Mouse (Mus musculus) R1 (cell line): ENCODE data around the gene Pla2g2f.

Experiments
- DNase-seq: peaks from one replicate; pipeline ENCODE4 v3.0.0-alpha.2; 2018; ENCODE audit warnings: low read depth, low spot score

The Pla2g2f gene

DNA sequence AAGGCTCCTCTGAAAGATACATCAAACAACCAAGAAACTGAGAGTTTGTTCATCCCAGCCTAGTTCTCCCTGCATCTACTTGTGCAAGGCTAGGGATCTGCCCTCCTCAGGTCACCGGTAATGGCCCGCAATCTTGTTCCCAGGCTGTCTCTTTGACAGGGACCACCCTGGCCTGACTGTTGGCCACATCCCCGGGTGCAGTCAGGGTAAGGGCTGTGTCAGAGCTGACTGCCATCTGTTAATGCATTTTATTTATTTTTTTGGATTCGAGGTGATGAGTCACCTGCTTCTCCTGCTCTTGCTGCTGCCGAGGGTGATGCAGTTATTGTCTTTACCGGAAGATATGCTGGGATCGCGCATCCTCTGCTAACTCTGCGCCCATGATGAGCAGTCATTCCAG is 40.7 kb downstream of the Pla2g2f start:
- DNase-seq: no peak

DNA sequence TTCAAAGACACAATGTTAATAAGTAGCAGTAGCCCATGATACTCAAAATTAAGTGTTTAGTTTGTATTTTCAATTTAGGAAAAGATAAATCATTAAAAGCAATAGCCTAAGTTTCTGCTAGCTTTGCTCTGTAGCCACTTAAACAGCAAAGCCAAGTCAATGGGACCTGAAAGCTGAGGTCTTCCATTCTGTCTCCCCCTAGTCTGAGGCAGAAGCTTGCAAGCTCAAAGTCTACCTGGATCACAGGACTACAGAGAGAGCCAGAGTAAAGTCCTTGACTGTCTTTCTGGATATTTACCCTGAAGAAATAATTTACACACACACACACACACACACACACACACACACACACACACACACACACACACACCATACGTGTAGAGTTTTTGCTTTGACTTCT is 43.2 kb downstream of the Pla2g2f start:
- no peak for DNase-seq

DNA sequence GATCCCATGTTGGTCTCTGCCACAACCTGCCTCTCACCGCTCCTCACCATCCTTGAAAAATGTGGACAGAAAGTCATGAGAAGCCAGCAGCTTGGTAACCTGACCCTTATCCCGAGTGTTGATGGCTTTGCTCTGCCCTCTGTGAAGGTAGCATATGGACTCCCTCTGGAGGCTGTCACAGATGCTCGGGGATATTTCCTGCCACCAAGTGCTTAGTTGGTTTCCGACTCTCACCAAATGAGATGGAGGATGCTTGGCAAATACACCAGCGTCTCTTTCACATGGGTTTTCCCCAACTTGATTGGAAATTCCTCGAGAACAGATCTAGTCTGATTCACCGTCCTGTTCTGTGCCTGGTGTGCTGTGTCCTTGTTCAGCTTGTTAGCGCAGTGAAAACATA is 44.8 kb downstream of the Pla2g2f start:
- no peak for DNase-seq

DNA sequence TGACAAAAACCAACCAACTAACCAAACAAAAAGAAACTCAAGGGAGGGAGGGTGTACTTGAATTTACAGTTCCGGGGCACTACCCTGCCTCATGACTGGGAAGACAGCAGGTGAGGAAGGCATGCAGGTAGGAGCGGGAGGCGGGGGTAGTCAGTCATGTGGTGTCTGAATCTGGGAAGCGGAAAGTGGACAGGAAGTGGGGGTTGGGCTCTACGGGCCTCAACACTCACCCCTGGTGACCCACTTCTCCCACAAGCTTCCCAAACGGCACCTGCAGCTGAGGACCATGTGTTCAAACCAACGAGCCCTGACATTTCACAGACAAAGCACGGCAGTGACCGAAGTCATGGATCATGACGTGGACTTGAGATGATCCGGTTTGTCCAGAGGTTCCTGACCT is 45.3 kb downstream of the Pla2g2f start:
- peak; percentile 21 for DNase-seq

DNA sequence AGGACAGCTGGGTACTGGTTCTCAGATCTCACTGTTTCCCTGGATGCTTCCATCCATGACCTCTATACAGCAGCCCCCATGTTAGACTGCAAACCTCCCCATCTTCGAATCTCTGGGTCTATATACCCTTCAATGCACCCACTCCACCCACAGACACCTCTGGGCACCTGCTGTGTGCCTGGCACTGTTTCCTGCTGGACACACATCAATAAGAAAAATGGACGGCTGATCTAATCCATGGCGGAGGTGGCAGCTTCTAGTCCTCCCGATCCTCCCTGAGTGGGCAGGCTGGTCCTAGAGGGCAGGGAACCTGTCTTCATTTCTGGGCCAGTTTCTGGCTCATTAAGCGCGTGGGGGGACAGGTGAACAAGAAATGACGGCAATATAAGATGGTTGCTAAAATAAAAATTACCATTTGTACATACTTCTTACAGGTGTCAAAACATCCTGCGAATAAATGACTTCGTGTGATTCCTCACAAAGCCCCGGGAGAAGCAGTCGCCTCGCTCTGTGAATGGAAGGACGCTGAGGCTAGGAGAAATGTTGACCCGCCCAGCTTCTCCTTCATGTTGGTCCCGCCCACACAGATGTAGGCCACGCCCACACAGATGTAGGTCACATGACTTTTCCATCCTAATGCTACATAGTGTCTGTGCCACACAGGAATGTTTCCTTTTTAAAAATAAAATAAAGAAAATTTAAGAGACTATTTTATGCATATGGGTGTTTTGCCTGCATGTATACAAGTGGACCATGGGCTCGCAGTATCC is 46.2 kb downstream of the Pla2g2f start:
- peak; percentile 86 for DNase-seq

DNA sequence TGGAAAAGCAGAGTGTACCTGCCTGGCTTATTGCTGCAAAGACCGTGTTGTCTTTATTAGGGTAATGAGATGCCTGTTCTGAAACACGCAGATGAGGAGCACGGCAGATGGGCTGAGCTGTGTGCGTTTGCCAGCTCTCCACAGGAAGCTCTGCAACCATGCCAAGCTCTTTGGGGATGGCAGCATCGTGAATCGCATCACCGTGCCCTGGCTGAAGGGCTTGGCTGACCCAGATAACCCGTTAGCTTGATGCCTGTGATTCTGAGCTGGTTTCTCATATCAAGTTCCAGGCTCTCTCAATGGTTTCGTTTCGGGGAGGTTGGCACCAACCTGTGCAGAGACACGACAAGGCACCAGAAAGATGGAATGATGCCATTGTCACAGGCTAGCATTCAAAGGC is 46.8 kb downstream of the Pla2g2f start:
- no peak for DNase-seq

DNA sequence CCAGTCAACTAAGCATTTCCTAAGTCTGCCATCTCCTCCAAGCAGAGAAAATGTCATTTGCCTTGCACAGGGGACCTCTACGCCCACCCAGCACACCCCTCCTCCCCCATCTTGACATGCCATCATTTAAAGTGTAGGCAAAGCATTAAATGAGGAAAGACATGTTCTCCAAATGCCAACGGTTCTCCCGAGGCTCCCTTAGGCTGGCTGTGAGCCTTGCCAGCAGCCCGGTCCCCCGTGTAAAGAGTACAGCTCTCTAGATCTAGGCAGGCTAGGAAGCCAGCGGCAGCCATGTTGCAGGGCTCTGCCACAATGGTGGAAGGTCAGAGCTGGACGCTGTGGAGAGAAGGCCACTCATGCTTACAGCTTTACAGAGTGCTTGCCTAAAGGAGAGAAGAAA is 47.5 kb downstream of the Pla2g2f start:
- no peak for DNase-seq

DNA sequence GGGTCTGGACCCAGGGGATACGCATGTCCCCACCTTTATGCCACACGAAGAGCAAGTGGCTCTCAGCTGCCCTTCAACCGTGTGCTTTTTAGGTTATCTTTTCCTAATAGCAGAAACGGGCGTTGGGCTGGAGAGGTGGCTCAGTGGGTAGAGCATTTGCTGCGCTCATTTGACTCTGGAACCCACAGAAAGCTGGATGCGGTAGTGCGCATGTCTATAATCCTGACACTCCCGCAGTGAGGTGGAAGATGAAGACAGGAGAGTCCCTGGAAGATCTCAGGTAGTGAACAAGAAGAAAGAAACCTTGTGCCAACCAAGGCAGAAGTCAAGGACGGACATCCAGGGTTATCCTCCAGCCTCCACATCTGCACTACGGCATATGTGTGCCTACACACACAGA is 48.2 kb downstream of the Pla2g2f start:
- DNase-seq: no peak

DNA sequence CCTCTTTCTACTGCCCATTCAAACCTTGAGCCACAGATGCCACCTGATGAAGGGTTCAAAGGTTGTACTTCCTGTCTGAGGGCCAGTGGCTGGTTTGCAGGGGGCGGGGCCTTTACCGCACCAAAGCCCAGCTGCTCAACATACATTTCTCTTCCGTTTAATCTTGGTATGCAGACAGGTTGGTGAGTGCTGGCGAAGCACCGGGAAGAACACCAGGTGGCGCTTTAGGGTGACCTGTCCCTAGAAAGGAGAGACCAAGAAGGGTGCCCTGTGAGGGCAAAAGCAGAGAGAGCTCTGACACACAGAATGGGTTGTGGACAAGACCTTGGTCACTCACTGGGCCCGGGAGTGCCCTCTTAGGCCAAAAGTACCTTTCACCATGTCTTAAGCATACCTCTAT is 48.8 kb downstream of the Pla2g2f start:
- DNase-seq: peak; percentile 89

DNA sequence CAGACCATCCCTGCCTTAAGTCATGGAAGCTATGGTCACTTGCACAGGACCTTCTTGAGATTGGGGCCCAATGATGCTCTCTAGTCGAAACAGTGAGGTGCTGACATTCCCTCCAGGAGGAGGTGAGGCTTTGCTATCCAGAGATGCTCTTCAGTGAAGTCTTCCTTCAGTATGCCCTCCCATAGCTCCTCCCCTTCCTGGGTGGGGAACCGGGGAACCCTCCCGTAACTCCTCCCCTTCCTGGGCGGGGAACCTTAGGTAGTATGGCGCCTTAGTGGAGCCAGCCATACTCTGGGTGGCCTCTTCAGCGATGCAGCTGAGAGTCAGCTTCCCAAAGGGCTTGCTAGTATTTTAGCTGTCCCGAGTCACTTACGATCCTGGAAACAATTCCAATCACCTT is 50.8 kb downstream of the Pla2g2f start:
- DNase-seq: peak; percentile 97

DNA sequence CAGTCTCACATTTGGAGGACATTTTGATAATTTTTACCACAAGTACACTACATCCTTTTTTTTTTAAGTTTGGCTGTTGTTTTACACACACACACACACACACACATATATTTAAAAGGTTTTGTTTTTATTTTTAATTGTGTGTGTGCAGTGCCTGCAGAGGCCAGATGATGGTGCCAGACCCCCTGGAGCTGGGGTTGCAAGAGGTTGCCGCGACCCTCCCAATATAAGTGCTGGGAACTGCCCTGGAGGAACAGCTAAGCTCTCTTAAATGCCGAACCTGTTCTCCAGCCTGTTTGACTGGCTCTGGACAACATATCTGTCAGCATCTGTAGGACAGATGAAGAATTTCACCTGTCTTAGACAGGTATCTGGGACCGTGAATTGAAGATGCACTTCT is 53.3 kb downstream of the Pla2g2f start:
- DNase-seq: peak; percentile 36

DNA sequence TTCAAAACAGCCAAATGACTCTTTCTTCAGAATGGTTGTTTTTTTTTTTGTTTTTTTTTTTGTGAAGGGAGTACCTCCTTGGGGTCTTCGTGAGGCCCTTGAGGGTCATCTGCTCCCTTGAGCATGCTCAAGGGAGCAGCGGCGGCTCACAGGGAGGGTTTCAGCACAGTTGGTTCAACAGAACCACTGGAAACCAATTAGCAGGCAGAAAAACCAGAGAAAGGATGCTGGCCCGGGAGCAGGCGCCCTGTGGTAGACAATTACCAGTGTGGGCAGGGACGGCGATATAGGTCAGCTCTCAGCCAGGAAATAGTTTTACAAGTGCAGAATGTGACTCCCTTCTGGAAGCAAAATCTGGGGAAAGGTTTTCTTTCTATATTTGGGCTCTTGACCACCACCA is 53.8 kb downstream of the Pla2g2f start:
- DNase-seq: no peak

DNA sequence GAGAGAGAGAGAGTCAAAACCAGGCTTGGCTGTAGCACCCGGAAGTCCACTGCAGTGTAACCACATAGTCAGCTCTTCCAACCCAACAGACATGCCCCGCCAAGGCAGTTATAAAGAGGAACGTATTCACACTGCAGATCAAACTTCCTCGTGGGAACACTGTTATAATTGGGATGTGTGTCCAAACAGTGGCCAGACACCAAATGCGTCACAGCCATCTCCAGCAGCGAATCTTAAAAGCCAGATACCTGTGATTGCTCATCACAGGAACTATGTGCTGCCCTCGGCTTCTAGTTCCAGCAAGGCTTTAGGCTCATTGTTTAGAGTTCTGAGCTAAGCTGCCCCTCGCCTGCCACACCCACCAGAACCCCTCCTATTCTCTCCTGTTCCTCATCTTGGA is 54.9 kb downstream of the Pla2g2f start:
- DNase-seq: peak; percentile 81

DNA sequence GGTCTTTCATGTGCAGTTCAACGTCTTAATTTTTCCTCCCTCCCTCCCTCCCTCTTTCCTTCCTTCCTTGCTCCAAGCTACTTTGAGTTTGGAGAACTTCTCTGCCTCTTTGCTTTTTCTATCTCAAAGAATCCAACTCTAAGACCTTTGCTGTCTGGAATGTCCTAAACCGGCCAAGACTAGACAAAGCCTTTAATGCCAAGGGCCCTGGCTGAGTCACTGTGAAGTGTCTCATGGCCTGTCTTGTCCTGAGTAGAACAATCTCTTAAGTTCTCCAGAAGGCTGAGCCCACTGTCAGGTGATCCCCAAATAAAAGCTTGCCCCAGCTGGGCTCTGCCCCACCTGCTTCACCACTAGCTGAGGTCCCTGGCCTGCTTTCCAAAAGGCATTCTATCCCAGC is 55.4 kb downstream of the Pla2g2f start:
- peak; percentile 64 for DNase-seq

DNA sequence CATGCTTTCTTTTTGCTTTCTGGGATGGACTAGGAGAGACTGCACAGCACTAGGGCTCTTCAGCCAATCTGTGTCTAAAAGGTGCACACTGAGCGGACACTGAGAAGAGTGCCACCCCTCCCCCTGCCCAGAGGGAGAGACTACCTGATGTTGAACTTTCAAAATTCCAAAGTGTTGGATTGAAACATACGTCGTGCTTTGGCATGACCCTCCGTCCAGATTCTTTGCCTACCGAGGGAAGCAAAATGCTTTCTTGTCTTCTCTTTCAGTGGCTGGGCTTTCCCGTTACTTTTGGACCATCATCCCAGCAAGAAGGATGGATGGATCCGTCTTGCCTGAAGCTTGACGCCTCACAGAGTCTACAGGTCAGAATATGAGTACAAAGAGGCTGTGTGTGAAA is 56.3 kb downstream of the Pla2g2f start:
- peak; percentile 71 for DNase-seq
